Mouse (Mus musculus): Measurements from ENCODE around the gene Arhgef16.

DNA sequence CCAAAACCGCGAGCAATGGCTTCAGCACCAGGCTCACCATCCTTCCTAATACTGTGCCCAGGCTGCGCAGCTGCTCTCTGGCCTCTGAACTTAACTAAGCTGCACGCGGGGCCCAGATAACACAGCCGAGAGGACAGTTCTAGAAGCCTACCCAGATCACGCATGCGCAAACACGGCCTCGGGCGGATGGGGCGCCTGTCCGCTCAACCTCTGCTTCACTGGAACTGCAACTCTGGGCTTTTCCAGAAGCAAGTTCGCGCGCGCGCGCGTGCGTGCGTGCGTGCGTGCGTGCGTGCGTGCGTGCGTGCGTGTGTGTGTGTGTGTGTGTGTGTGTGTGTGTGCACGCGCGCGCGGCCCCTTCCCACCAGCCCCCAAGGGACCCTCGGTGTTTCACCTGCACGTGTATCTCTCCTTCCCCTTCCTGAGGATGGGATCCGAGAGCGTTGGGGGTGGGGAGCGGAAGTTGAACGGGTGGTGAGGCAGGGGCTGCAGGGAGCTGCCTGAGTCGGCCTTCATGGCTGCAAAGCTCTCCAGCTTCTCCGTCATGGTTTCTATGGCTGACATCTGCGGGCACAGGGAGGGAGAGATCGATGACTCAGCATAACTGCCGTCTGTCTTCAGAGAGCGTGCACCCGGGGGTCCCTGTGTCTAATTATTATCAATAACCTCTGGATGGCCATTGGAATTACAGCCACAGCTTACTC lies 33.4 kb upstream of the Arhgef16 start:
- TF ChIP-seq MXI1 (IDR thresholded peaks at IDR 0.05; ENCODE audit: low read depth, low read length) (no peak), CTCF (conservative IDR thresholded peaks at IDR 0.05 in 1 of 2, IDR thresholded peaks at IDR 0.05 in 1 of 2; ENCODE audit: low read depth in 2 of 2, low read length in 2 of 2) (no peak), E2F4 (IDR thresholded peaks at IDR 0.05; ENCODE audit: insufficient replicate concordance, low read depth, low read length) (no peak), POLR2A (IDR thresholded peaks at IDR 0.05; ENCODE audit: low read depth, low read length) (no peak), CHD1 (IDR thresholded peaks at IDR 0.05; ENCODE audit: low read depth, low read length) (no peak), NELFE (IDR thresholded peaks at IDR 0.05; ENCODE audit: low read depth, low read length) (no peak), HCFC1 (IDR thresholded peaks at IDR 0.05; ENCODE audit: low read depth, low read length) (no peak), RCOR1 (conservative IDR thresholded peaks at IDR 0.05; ENCODE audit: low read depth, low read length) (no peak), RAD21 (IDR thresholded peaks at IDR 0.05; ENCODE audit: low read depth, low read length) (no peak), USF1 (IDR thresholded peaks at IDR 0.05; ENCODE audit: low read depth, low read length) (no peak)
